Mouse (Mus musculus) hindbrain, postnatal 0 days (tissue): ENCODE results near the gene Mecom. TPM values are rescaled to one million over a fixed set of nuclear protein-coding genes. Genes with fewer than 3 reads are reported as not detected.
"Not testable (repeated sequence)": the region's sequence is repeated elsewhere in the genome, so short reads cannot be mapped to it uniquely, and the experiment has no call there.

ENCODE experiments used
- ATAC-seq: fragments of 200-750 bp; cut with Nextera tagmentation; 2 replicates; pipeline ENCODE4 v1.8.0; 2017; ENCODE audit warnings: mild to moderate bottlenecking, moderate TSS enrichment, moderate library complexity
- DNase-seq: peaks from one replicate; pipeline ENCODE4 v3.0.0-alpha.2; 2015; ENCODE audit warnings: low spot score
- H3K27ac ChIP-seq: fragments of 300-500 bp; sonication (generic); 2 replicates; pipeline ENCODE4 v1.5.1; 2014; ENCODE audit warnings: mild to moderate bottlenecking
- H3K27me3 ChIP-seq: fragments of 300-500 bp; sonication (generic); 2 replicates; pipeline ENCODE4 v1.6.1; 2014; ENCODE audit warnings: low read length, mixed read lengths; ENCODE audit not compliant: insufficient read depth
- H3K36me3 ChIP-seq: fragments of 300-500 bp; sonication (generic); 2 replicates; pipeline ENCODE4 v1.6.1; 2014; ENCODE audit warnings: low read length, mixed read lengths; ENCODE audit not compliant: insufficient read depth
- H3K4me1 ChIP-seq: fragments of 300-500 bp; sonication (generic); 2 replicates; pipeline ENCODE4 v1.6.1; 2014; ENCODE audit warnings: antibody characterized with exemption, low read length, mixed read lengths; ENCODE audit not compliant: insufficient read depth
- H3K4me2 ChIP-seq: fragments of 300-500 bp; sonication (generic); 2 replicates; pipeline ENCODE4 v1.6.1; 2014; ENCODE audit warnings: low read depth, mild to moderate bottlenecking, low read length, moderate library complexity, mixed read lengths
- H3K4me3 ChIP-seq: fragments of 300-500 bp; sonication (generic); 2 replicates; pipeline ENCODE4 v1.5.1; 2014; ENCODE audit warnings: low read length
- H3K9ac ChIP-seq: fragments of 300-500 bp; sonication (generic); replicated peaks from 2 replicates; pipeline ENCODE4 v1.6.1; 2014; ENCODE audit warnings: mild to moderate bottlenecking, low read length, moderate library complexity, mixed read lengths
- H3K9me3 ChIP-seq: fragments of 300-500 bp; sonication (generic); 2 replicates; pipeline ENCODE4 v1.6.1; 2016; ENCODE audit warnings: low read length, mixed read lengths
- CTCF ChIP-seq: IDR thresholded peaks from 2 replicates; pipeline ENCODE4 v1.5.1; 2016; ENCODE audit warnings: antibody characterized with exemption, control low read depth, low read depth
- WGBS: fragments of 180-500 bp; shearing (Covaris S2); extraction: QIAGEN DNeasy Blood & Tissue Kit; methylation state at CpG from one replicate; pipeline ENCODE4 v1.1.7; 2014; 5-methylcytosine and 5-hydroxymethylcytosine counted together
- polyA plus RNA-seq: library from polyadenylated mRNA; unstranded; fragments of >200 nt; fragmentation: Nextera tagmentation; extraction: Ambion mirVana; gene quantifications from 2 replicates; pipeline ENCODE4 v1.2.1, GENCODE M21; 2015
- total RNA-seq: library from RNA; depleted of rRNA; stranded (reverse); fragments of >200 nt; gene quantifications from 2 replicates; pipeline ENCODE4 v1.2.3, GENCODE M21; 2014

Mecom gene
- total and polyA plus RNA-seq, 2 experiments from 2014 or later: 4.5 to 8.3 TPM

GRCm38 (mm10) chr3:30239416-30239815 is 308.4 kb downstream of the Mecom start:
- ATAC-seq (no peak), DNase-seq (no peak)
- H3K4me2 ChIP-seq: no peak overlapping the region
- no peak overlapping the region for H3K9ac ChIP-seq
- no peaks in the 10 kb centered on the region for H3K4me1 ChIP-seq
- no peak for TF ChIP-seq CTCF
- H3K27me3 ChIP-seq: no peaks in the 10 kb centered on the region
- 83% methylated on average over 1 of the region's 1 CpGs for WGBS
- H3K9me3 ChIP-seq: no peaks in the 10 kb centered on the region
- no peaks in the 10 kb centered on the region for H3K36me3 ChIP-seq
- H3K27ac ChIP-seq: no peak overlapping the region
- H3K4me3 ChIP-seq: no peak overlapping the region

DNA sequence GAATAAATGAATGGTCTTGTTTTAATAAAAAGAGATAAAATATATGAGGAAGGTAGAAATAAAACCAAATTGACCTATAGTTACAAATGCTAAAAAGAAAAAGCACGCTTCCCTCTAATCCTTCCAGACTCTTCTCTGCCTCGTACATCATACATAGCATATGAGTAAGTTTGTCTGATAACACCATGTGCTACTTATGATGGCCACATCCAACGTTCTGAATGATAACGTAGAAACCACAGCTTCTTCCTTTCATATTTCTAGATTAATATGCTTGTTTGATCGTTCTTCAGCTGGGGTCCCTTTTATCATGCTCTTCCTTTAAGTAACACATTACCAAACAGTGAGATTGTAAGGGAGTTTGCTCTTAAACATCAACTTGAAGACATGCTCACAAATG is 310.3 kb downstream of the Mecom start:
- ATAC-seq (no peak), DNase-seq (no peak)
- 92% methylated on average over 5 of the region's 5 CpGs for WGBS
- Histone ChIP-seq H3K27me3 (no peaks in the 10 kb centered on the region), H3K9me3 (no peaks in the 10 kb centered on the region), H3K36me3 (no peaks in the 10 kb centered on the region), H3K27ac (no peak overlapping the region), H3K4me2 (no peak overlapping the region), H3K4me3 (no peak overlapping the region), H3K9ac (no peak overlapping the region), H3K4me1 (no peaks in the 10 kb centered on the region)
- TF ChIP-seq CTCF: no peak

DNA sequence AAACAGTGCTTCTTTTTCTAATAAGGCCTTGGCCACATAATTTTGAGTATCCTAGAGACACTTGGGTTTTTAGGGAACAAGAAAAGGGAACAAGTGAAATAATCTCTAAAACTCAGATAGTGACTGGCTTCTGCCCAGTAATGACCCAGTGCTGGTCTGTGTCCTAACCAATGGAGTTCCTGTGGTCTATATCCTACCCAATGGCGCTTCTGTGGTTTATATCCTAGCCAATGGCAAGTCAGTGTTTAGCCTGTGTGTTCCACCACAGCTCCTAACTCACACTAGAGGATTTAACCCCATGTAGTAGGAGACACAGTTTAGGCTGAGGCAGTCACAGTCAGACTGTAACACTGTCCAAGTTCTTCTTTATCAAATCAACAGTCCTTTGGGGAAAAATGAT is 313.8 kb downstream of the Mecom start:
- ATAC-seq: no peak
- WGBS: 93% methylated on average over 1 of the region's 1 CpGs

DNA sequence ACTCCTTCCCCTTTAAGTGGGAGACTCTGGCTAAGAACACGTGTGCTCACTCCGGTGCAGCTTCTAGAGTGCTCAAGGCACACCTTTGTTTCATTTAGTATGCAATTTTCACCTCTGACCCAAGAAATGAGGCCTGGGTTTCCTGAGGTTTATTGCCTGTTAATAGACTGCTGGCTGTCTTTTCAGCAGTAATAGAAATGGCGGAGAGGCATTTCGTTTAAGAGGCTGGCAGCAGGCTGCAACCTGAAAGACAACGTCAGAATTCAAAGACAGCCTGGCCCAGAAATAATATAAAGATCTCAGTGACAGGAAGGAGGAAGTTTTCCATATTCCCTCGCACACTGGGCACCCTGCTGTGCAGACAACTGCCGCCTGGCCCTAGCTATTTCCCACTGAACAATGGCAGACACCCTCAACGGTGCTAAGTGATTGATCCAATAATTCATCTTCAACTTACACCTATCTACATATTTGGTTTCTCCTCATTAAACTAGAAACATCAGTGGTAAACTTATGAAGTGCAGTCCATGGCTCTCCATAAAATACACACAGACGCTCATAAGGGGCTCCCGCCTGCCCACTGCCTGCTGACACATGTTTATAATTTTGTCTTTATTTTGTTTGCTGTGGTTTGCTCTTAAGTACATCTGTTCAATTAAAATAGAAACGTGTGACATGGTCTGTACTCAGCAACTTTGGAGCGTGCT is 319.7 kb downstream of the Mecom start:
- no peak for DNase-seq
- 0 out of 2 replicates have a peak, but pooled peaks cover 6% of the 10 kb centered on the region for H3K4me1 ChIP-seq
- TF ChIP-seq CTCF: no peak

More for the DNA sequence above, 313.8 kb downstream of the Mecom start:
- no peaks in the 10 kb centered on the region for H3K27me3 ChIP-seq
- no peaks in the 10 kb centered on the region for H3K9me3 ChIP-seq
- H3K27ac ChIP-seq: no peak overlapping the region
- TF ChIP-seq CTCF: no peak
- H3K4me2 ChIP-seq: no peak overlapping the region
- H3K4me1 ChIP-seq: no peaks in the 10 kb centered on the region
- DNase-seq: no peak
- H3K4me3 ChIP-seq: no peak overlapping the region
- H3K9ac ChIP-seq: no peak overlapping the region
- H3K36me3 ChIP-seq: no peaks in the 10 kb centered on the region

GRCm38 (mm10) chr3:30226928-30227370 is 320.9 kb downstream of the Mecom start:
- no peak overlapping the region for H3K9ac ChIP-seq
- peak overlapping the region; percentile 29 for H3K4me2 ChIP-seq
- H3K27ac ChIP-seq: no peak overlapping the region
- WGBS: 15% methylated on average over 13 of the region's 13 CpGs
- H3K27me3 ChIP-seq: peaks cover 9% of the 10 kb centered on the region; the same call in 1 of the 2 replicates
- TF ChIP-seq CTCF: no peak
- no peaks in the 10 kb centered on the region for H3K36me3 ChIP-seq
- no peak overlapping the region for H3K4me3 ChIP-seq
- DNase-seq (peak; percentile 78), ATAC-seq (peak; percentile 92)
- H3K4me1 ChIP-seq: 0 out of 2 replicates have a peak, but pooled peaks cover 6% of the 10 kb centered on the region
- no peaks in the 10 kb centered on the region for H3K9me3 ChIP-seq

More for the DNA sequence above, 319.7 kb downstream of the Mecom start:
- H3K4me3 ChIP-seq: no peak overlapping the region
- H3K27ac ChIP-seq: no peak overlapping the region
- no peak overlapping the region for H3K9ac ChIP-seq
- no peak for ATAC-seq
- no peaks in the 10 kb centered on the region for H3K9me3 ChIP-seq
- peaks cover 8% of the 10 kb centered on the region; the same call in 1 of the 2 replicates for H3K27me3 ChIP-seq
- H3K4me2 ChIP-seq: no peak overlapping the region
- 36% methylated on average over 12 of the region's 12 CpGs for WGBS
- no peaks in the 10 kb centered on the region for H3K36me3 ChIP-seq

GRCm38 (mm10) chr3:30225200-30225599 is 322.6 kb downstream of the Mecom start:
- H3K27me3 ChIP-seq: peaks cover 14% of the 10 kb centered on the region; the same call in 1 of the 2 replicates
- H3K9me3 ChIP-seq, H3K36me3 ChIP-seq, ATAC-seq, H3K4me2 ChIP-seq, H3K9ac ChIP-seq, H3K4me3 ChIP-seq, H3K4me1 ChIP-seq, DNase-seq, H3K27ac ChIP-seq: not testable (repeated sequence)
- 93% methylated on average over 6 of the region's 6 CpGs for WGBS

GRCm38 (mm10) chr3:30220701-30221412 is 327.0 kb downstream of the Mecom start:
- no peak overlapping the region for H3K27ac ChIP-seq
- H3K9me3 ChIP-seq: no peaks in the 10 kb centered on the region
- H3K9ac ChIP-seq: no peak overlapping the region
- H3K4me2 ChIP-seq: no peak overlapping the region
- 48% methylated on average over 19 of the region's 19 CpGs for WGBS
- no peaks in the 10 kb centered on the region for H3K36me3 ChIP-seq
- ATAC-seq (no peak), DNase-seq (no peak)
- no peak for TF ChIP-seq CTCF
- peaks cover 18% of the 10 kb centered on the region for H3K27me3 ChIP-seq
- no peak overlapping the region for H3K4me3 ChIP-seq
- H3K4me1 ChIP-seq: no peaks in the 10 kb centered on the region
